In the genomic region with DNA sequence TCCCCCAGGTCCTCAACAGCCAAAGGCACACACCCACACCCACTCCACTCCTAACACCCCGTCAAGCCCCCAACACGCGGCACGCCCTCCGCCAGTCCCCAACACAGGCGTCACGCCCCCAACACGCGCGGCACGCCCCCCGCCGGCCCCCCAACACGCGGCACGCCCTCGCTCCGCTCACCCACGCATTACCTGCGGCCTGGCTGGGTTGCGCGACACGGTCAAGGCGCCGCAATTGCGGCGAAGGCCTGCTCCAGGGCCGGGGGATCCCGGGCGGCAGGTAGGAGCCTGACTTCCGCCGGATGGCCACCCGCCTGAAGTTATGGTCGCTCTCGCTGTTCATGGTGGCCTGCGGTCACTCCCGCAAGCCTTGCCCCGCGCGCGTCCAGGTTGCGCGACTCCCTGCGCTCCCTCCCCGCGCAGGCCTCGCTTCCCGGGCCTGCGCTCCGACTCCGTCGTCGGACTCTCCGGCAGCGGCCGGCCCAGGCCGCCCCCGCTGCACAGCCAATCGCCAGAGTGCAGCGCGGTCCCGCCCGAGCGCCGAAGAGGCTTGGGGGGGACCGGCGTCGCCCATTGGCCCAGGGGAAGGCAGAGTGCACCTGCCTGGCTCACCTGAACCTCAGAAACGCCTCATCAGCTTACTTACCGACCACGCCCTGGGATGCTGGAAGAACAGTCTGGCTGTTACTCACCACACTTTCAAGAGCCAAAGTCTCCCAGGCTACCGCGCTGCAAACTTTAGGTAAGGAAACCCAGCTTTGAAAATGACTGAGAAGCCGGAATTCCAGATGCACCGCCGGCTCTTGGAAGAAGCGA, we compare ENCODE assay signal across 8 mouse cellular contexts. TPM values are rescaled to one million over a fixed set of nuclear protein-coding genes. Genes with fewer than 3 reads are reported as not detected.
A peak's percentile ranks its signal among the peaks of the same experiment; 100 is the strongest.
DNase-seq lines count a peak whose midpoint lies in the region; ATAC-seq and TF ChIP-seq lines count a peak whose summit lies in the region.

No protein-coding gene starts in this region.

- no peak for TF ChIP-seq CTCF in heart, adult 2 months (IDR thresholded peaks at IDR 0.05)
- no peak for TF ChIP-seq CTCF in testis, adult 2 months (IDR thresholded peaks at IDR 0.05; ENCODE audit: control insufficient read depth, insufficient read depth, insufficient replicate concordance, low read depth, low read length)

- H3K4me3 ChIP-seq in embryonic facial prominence, embryonic 12.5 days, result peak overlapping the region; percentile 67
- peak overlapping the region; percentile 71 for H3K4me3 ChIP-seq in heart, adult 2 months
- H3K4me3 ChIP-seq in midbrain, embryonic 15.5 days, result peak overlapping the region; percentile 94
- H3K4me3 ChIP-seq in testis, adult 2 months (ENCODE audit: control insufficient read depth, low read depth, low read length), result peak overlapping the region; percentile 78

- peak; percentile 94 for ATAC-seq in embryonic facial prominence, embryonic 12.5 days (ENCODE audit: insufficient number of reproducible peaks, insufficient read depth, low FRiP score, low TSS enrichment)
- peak; percentile 95 for ATAC-seq in midbrain, embryonic 15.5 days (replicated peaks)

- no peak overlapping the region for H3K27ac ChIP-seq in embryonic facial prominence, embryonic 12.5 days
- H3K27ac ChIP-seq in heart, adult 2 months, result peak overlapping the region; percentile 34; the same call in 1 of the 2 replicates
- H3K27ac ChIP-seq in midbrain, embryonic 15.5 days, result peak overlapping the region; percentile 54
- peak overlapping the region; percentile 3; the same call in 1 of the 2 replicates for H3K27ac ChIP-seq in testis, adult 2 months (ENCODE audit: control insufficient read depth, insufficient read depth, low read depth, low read length)

- peak; percentile 9 for DNase-seq in layer of hippocampus, adult 11-12 months (ENCODE audit: low spot score)
- no peak for DNase-seq in layer of hippocampus, adult 9-10 months (ENCODE audit: low spot score)
- DNase-seq in heart, adult 2 months, result peak; percentile 59 to 60
- DNase-seq in kidney, adult 18-20 months, result peak; percentile 80
- DNase-seq in liver, result peak; percentile 36

- H3K9ac ChIP-seq in embryonic facial prominence, embryonic 12.5 days, result peak overlapping the region; percentile 74
- H3K9ac ChIP-seq in heart, adult 2 months (ENCODE audit: low read depth, low read length), result peak overlapping the region; percentile 91
- peak overlapping the region; percentile 89 for H3K9ac ChIP-seq in midbrain, embryonic 15.5 days

- no peak for TF ChIP-seq POLR2A in heart, adult 2 months (IDR thresholded peaks at IDR 0.05; ENCODE audit: insufficient read depth, low read depth, low read length)
- TF ChIP-seq POLR2A in testis, adult 2 months (IDR thresholded peaks at IDR 0.05; ENCODE audit: control insufficient read depth, low read depth, low read length), result 0 out of 2 replicates have a peak, but pooled peaks have one; percentile 10

- H3K79me2 ChIP-seq in heart, adult 2 months (replicated peaks; ENCODE audit: control insufficient read depth, insufficient read depth, low read length), result no peaks in the 10 kb centered on the region

- H3K36me3 ChIP-seq in embryonic facial prominence, embryonic 12.5 days, result no peaks in the 10 kb centered on the region
- H3K36me3 ChIP-seq in heart, adult 2 months (ENCODE audit: control insufficient read depth, insufficient read depth, low read length), result no peaks in the 10 kb centered on the region
- H3K36me3 ChIP-seq in midbrain, embryonic 15.5 days (replicated peaks), result no peaks in the 10 kb centered on the region
- H3K36me3 ChIP-seq in testis, adult 2 months (ENCODE audit: control insufficient read depth, insufficient read depth, low read length), result no peaks in the 10 kb centered on the region

- intact Hi-C loops in heart, adult 2 months (cut with DNase I), result no loop called here

- H3K4me1 ChIP-seq in embryonic facial prominence, embryonic 12.5 days, result no peaks in the 10 kb centered on the region
- no peaks in the 10 kb centered on the region for H3K4me1 ChIP-seq in heart, adult 2 months (ENCODE audit: control insufficient read depth, insufficient read depth, low read length)
- H3K4me1 ChIP-seq in midbrain, embryonic 15.5 days, result peaks cover 13% of the 10 kb centered on the region
- no peaks in the 10 kb centered on the region for H3K4me1 ChIP-seq in testis, adult 2 months (ENCODE audit: control insufficient read depth, insufficient read depth, low read length)

- under 1% methylated on average over 72 of the region's 77 CpGs for WGBS in embryonic facial prominence, embryonic 12.5 days
- WGBS in heart, adult 2 months, result under 1% methylated on average over 77 of the region's 77 CpGs
- under 1% methylated on average over 77 of the region's 77 CpGs for WGBS in midbrain, embryonic 15.5 days

- peak overlapping the region; percentile 94 for H3K4me2 ChIP-seq in embryonic facial prominence, embryonic 12.5 days (replicated peaks)
- peak overlapping the region; percentile 99 for H3K4me2 ChIP-seq in midbrain, embryonic 15.5 days

- peaks cover 5% of the 10 kb centered on the region for H3K27me3 ChIP-seq in embryonic facial prominence, embryonic 12.5 days
- 0 out of 2 replicates have a peak, but pooled peaks cover 3% of the 10 kb centered on the region for H3K27me3 ChIP-seq in heart, adult 2 months (ENCODE audit: control insufficient read depth, insufficient read depth, low read length)
- H3K27me3 ChIP-seq in midbrain, embryonic 15.5 days (replicated peaks), result 0 out of 2 replicates have a peak, but pooled peaks cover 2% of the 10 kb centered on the region
- no peaks in the 10 kb centered on the region for H3K27me3 ChIP-seq in testis, adult 2 months (ENCODE audit: control insufficient read depth, insufficient read depth, low read length)

- no peak for TF ChIP-seq EP300 in heart, adult 2 months (IDR thresholded peaks at IDR 0.05; ENCODE audit: insufficient read depth, low read depth, low read length)

- no peaks in the 10 kb centered on the region for H3K9me3 ChIP-seq in embryonic facial prominence, embryonic 12.5 days
- H3K9me3 ChIP-seq in midbrain, embryonic 15.5 days, result no peaks in the 10 kb centered on the region

RNA-seq across cellular contexts. Expression of gene Fgd4, which starts 0.6 kb away (rescaled TPM):
- polyA plus RNA-seq in embryonic facial prominence, embryonic 12.5 days (2016; fragmentation: Nextera tagmentation; extraction: Ambion mirVana), result 8.6 and 9.0 TPM in 2 replicates
- 10 to 100 TPM; 41.7 to 44.8 TPM for total RNA-seq in heart, adult 2 months (2021)
- polyA plus RNA-seq in heart, adult 2 months (2012; rRNA removed), result 4.9 and 12.0 TPM in 2 replicates
- polyA plus RNA-seq in midbrain, embryonic 15.5 days (2015; fragmentation: Nextera tagmentation; extraction: Ambion mirVana), result 18.6 and 23.7 TPM in 2 replicates
- 0.70 and 1.0 TPM in 2 replicates for polyA plus RNA-seq in testis, adult 2 months (2012; rRNA removed)
